Mouse (Mus musculus) forebrain, embryonic 10.5 days (tissue): ENCODE data around the gene Hyal1. TPM values are rescaled to one million over a fixed set of nuclear protein-coding genes. Genes with fewer than 3 reads are reported as not detected.
"Not testable (repeated sequence)": the region's sequence is repeated elsewhere in the genome, so short reads cannot be mapped to it uniquely, and the experiment has no call there.

Source experiments
- DNase-seq: peaks from one replicate; pipeline ENCODE4 v3.0.0-alpha.2; 2017; ENCODE audit warnings: low spot score; ENCODE audit errors: extremely low spot score
- H3K27ac ChIP-seq: fragments of 300-500 bp; sonication (generic); 2 replicates; pipeline ENCODE4 v1.5.1; 2016; ENCODE audit warnings: mild to moderate bottlenecking
- H3K27me3 ChIP-seq: fragments of 300-500 bp; sonication (generic); 2 replicates; pipeline ENCODE4 v1.6.1; 2016; ENCODE audit warnings: mild to moderate bottlenecking; ENCODE audit not compliant: poor library complexity, severe bottlenecking
- H3K36me3 ChIP-seq: fragments of 300-500 bp; sonication (generic); replicated peaks from 2 replicates; pipeline ENCODE4 v1.6.1; 2016; ENCODE audit warnings: mild to moderate bottlenecking, moderate library complexity
- H3K4me1 ChIP-seq: fragments of 300-500 bp; sonication (generic); 2 replicates; pipeline ENCODE4 v1.6.1; 2016
- H3K4me3 ChIP-seq: fragments of 300-500 bp; sonication (generic); 2 replicates; pipeline ENCODE4 v1.5.1; 2016; ENCODE audit warnings: mild to moderate bottlenecking, moderate library complexity
- H3K9me3 ChIP-seq: fragments of 300-500 bp; sonication (generic); 2 replicates; pipeline ENCODE4 v1.6.1; 2016; ENCODE audit warnings: mild to moderate bottlenecking, moderate library complexity
- WGBS: fragments of 180-500 bp; shearing (Covaris S2); methylation state at CpG from one replicate; pipeline ENCODE4 v1.1.7; 2016; 5-methylcytosine and 5-hydroxymethylcytosine counted together
- polyA plus RNA-seq: library from polyadenylated mRNA; unstranded; fragments of >200 nt; fragmentation: Nextera tagmentation; extraction: Ambion mirVana; gene quantifications from 2 replicates; pipeline ENCODE4 v1.2.1, GENCODE M21; 2016

The Hyal1 gene
- polyA plus RNA-seq, 1 experiment from 2014 or later = 6.8 TPM

DNA sequence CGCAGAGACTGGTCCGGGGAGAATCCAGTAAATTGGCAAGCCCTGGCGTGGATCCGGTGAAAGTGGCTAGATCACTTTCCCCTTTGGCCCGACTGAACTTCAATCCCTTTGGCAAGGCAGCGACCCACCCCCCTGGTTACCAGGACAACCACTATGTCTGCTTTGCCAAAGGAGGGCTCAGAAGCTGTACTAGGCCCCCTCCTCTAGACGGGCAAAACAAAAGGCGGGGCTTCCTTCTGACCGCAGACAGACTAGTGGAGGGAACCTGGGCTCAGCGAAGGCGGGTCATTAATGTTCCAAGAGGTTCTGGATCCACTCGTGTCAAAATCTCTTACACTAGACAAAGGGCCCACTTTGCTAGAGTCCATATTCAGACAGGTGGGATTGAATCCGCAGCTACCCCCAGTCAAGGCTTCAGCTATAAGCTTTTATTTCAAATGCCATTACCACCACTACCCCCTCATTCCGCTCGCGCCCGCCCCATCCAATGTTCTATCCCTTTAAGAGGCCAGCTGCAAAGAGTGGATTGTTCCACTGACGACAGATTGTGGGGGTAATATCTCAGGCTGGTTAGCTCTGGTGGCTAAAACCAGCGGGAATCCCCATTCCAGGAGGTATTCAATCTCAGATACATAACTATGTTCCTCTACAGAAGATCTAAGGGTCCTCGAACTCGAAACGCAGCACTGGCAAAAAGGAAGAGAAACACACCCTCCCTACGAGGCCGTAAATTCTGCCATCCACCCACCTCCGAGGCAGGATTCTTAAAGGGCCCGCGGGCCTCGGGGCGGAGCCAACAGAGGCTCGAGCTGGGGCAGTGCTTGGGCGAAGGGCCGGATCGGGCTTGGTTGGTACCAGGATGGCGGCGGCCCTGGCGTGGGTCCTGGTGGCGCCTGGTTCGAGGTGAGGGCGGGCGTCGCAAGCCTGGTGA, 8.1 kb upstream of the Hyal1 start:
- Histone ChIP-seq H3K27ac (peak overlapping the region; percentile 94), H3K27me3 (no peaks in the 10 kb centered on the region), H3K36me3 (peaks cover 63% of the 10 kb centered on the region), H3K4me3 (peak overlapping the region; percentile 93), H3K4me1 (peaks cover 78% of the 10 kb centered on the region), H3K9me3 (peaks cover 2% of the 10 kb centered on the region; the same call in 1 of the 2 replicates)
- peak; percentile 90 for DNase-seq
- WGBS = under 1% methylated on average over 41 of the region's 41 CpGs

DNA sequence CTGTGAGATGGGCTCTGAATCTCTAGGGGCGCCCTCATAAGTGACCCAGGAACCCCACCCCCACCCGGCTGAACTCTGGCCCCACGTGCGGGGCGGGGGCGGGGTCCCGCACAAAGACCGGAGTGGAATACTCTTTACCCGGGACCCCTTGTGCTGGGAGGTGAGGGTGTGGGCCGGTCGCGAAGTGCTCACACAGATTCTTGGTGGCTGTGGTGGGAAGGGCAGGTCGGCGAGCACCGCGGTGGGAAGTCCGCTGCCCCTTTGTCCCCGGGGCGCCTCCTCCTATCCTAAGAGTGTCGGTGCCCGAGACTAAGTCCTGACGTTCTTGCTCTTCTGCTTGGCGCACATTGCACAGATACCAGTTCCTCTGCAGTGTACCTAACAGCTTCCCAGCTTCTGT, 7.5 kb upstream of the Hyal1 start:
- H3K4me1 ChIP-seq = peaks cover 71% of the 10 kb centered on the region
- H3K4me3 ChIP-seq = peak overlapping the region; percentile 93
- peaks cover 3% of the 10 kb centered on the region; the same call in 1 of the 2 replicates for H3K9me3 ChIP-seq
- H3K27ac ChIP-seq = peak overlapping the region; percentile 94
- no peak for DNase-seq
- H3K27me3 ChIP-seq = no peaks in the 10 kb centered on the region
- WGBS = under 1% methylated on average over 23 of the region's 23 CpGs
- peaks cover 68% of the 10 kb centered on the region for H3K36me3 ChIP-seq

DNA sequence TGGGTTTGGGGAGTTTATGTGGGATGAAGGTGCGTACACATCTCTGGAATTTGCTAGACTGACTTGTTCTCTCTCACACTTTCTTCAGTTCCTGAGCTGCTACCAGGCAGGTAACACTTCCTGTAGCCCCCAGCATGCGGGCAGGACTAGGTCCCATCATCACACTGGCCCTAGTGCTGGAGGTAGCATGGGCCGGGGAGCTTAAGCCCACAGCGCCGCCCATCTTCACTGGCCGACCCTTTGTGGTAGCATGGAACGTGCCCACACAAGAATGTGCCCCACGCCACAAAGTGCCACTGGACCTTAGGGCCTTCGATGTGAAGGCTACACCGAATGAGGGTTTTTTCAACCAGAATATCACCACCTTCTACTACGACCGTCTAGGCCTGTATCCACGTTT, 6.7 kb upstream of the Hyal1 start:
- H3K36me3 ChIP-seq = peaks cover 68% of the 10 kb centered on the region

DNA sequence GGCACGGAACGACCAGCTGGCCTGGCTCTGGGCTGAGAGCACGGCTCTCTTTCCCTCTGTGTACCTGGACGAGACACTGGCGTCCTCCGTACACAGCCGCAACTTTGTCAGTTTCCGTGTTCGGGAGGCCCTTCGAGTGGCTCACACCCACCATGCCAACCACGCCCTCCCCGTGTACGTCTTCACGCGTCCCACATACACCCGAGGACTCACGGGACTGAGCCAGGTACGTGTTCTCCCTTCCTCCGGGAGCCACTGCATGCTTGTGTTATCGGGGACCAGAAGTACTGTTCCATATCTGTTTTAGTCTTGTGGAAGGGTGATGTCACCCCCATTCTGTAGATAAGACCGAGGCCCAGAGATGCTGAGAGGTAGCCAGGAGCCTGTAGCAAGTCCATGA, 5.9 kb upstream of the Hyal1 start:
- Histone ChIP-seq H3K36me3 (peaks cover 64% of the 10 kb centered on the region), H3K4me1 (peaks cover 61% of the 10 kb centered on the region), H3K27ac (peak overlapping the region; percentile 94), H3K4me3 (peak overlapping the region; percentile 93), H3K27me3 (no peaks in the 10 kb centered on the region), H3K9me3 (peaks cover 3% of the 10 kb centered on the region; the same call in 1 of the 2 replicates)
- WGBS = 94% methylated on average over 21 of the region's 21 CpGs
- no peak for DNase-seq

More for the DNA sequence above, 6.7 kb upstream of the Hyal1 start:
- H3K27ac ChIP-seq = peak overlapping the region; percentile 94
- DNase-seq = no peak
- H3K4me1 ChIP-seq = peaks cover 64% of the 10 kb centered on the region
- WGBS = 63% methylated on average over 13 of the region's 13 CpGs
- peak overlapping the region; percentile 93 for H3K4me3 ChIP-seq
- peaks cover 3% of the 10 kb centered on the region; the same call in 1 of the 2 replicates for H3K9me3 ChIP-seq
- H3K27me3 ChIP-seq = no peaks in the 10 kb centered on the region

DNA sequence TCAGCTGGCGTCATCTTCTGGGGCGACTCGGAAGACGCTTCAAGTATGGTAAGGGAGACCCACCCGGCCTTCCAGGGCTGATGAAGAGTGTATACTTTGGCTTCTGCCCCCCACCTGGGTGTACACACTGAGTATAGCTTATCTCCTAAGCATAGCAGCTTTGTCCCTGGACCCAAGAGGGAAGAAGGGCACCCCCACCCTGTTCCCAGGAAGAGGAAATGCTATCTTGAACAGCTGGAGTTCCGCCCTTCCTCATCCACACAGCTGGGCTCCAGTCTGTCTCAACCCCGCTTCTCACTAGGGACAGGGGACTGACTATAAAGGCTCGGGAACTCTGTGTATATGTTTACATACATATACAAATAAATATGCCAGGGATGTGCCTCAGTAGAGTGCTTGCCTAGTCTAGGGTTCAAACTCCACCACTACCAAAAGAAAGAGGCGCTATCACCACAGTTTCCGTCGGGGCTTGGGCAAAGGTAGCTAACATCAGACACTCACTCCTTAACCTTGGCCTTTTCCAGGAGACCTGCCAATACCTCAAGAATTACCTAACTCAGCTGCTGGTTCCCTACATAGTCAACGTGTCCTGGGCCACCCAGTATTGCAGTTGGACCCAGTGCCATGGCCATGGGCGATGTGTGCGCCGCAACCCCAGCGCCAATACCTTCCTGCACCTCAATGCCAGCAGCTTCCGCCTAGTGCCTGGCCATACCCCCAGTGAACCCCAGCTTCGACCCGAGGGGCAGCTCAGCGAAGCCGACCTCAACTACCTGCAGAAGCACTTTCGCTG, 5.0 kb upstream of the Hyal1 start:
- H3K36me3 ChIP-seq = peaks cover 57% of the 10 kb centered on the region
- H3K4me3 ChIP-seq = peak overlapping the region; percentile 93
- peaks cover 3% of the 10 kb centered on the region; the same call in 1 of the 2 replicates for H3K9me3 ChIP-seq

DNA sequence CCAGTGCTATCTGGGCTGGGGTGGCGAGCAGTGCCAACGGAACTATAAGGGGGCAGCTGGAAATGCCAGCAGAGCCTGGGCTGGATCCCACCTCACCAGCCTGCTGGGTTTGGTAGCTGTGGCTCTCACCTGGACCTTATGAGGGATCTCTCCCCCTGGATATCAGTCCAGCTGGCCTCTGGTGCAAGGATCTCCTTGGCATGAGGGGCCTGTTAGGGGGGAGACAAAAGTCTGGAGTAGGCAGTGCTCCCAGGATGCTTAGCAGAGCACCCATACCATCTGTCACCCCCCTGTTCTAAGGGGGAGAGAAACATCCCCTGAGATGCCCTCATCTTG, 4.4 kb upstream of the Hyal1 start:
- H3K9me3 ChIP-seq = peaks cover 3% of the 10 kb centered on the region; the same call in 1 of the 2 replicates
- DNase-seq = no peak
- no peaks in the 10 kb centered on the region for H3K27me3 ChIP-seq
- peaks cover 56% of the 10 kb centered on the region for H3K36me3 ChIP-seq
- H3K4me3 ChIP-seq = no peak overlapping the region
- WGBS = 97% methylated on average over 2 of the region's 2 CpGs
- no peak overlapping the region for H3K27ac ChIP-seq
- peaks cover 61% of the 10 kb centered on the region for H3K4me1 ChIP-seq

More for the DNA sequence above, 5.0 kb upstream of the Hyal1 start:
- Histone ChIP-seq H3K27me3 (no peaks in the 10 kb centered on the region), H3K27ac (no peak overlapping the region), H3K4me1 (peaks cover 61% of the 10 kb centered on the region)
- WGBS = 93% methylated on average over 22 of the region's 22 CpGs
- DNase-seq = no peak

DNA sequence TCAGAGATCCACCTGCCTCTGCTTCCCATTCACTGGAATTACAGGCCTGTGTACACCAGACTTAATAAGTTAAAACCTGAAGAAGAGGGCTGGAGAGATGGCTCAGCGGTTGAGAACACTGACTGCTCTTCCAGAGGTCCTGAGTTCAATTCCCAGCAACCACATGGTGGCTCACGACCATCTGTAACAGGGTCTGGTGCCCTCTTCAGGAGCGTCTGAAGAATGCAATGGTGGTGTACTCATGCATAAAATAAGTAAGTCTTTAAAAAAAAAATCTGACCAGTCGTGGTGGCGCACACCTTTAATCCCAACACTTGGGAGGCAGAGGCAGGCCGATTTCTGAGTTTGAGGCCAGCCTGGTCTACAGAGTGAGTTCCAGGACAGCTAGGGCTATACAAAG, 3.0 kb upstream of the Hyal1 start:
- DNase-seq, H3K9me3 ChIP-seq, H3K27me3 ChIP-seq, H3K4me3 ChIP-seq, H3K27ac ChIP-seq: not testable (repeated sequence)
- H3K36me3 ChIP-seq = peaks cover 56% of the 10 kb centered on the region
- peaks cover 62% of the 10 kb centered on the region for H3K4me1 ChIP-seq
- 80% methylated on average over 6 of the region's 6 CpGs for WGBS

DNA sequence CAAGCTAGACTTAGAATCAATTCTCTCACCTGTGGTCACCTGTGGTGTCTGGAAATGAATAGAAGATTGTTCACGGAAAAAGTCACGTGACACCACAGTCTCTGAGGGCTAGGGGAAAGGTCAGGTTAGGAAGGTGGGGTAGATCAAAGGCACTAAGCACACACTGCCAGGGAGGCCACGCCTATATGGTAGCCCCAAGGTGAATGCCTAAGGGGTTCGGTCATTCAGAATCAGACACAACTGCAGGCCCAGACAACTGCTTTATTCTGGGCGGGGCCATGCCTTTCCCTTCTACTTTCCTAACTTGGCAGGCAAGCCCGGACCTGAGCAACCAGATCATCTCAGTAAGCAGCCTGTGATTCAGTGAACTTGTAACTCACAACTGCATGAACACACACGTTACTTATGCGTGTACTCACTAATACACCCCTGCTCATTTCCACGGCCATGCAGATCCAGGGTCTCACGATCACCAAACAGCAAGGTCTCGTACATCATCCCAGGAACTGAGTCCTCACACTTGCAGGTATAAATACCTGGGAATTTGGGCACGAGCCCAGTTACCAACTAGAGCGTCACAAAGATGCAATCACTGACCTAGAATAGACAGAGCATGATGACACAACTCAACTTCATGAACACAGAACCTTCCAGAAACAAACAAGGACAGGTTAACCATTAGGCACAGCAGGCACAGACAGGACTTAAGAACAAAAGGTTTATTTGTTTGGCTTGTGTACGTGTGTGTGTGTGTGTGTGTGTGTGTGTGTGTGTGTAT, 959 bp upstream of the Hyal1 start:
- no peak overlapping the region for H3K4me3 ChIP-seq
- H3K4me1 ChIP-seq = peaks cover 69% of the 10 kb centered on the region
- WGBS = 86% methylated on average over 14 of the region's 14 CpGs

DNA sequence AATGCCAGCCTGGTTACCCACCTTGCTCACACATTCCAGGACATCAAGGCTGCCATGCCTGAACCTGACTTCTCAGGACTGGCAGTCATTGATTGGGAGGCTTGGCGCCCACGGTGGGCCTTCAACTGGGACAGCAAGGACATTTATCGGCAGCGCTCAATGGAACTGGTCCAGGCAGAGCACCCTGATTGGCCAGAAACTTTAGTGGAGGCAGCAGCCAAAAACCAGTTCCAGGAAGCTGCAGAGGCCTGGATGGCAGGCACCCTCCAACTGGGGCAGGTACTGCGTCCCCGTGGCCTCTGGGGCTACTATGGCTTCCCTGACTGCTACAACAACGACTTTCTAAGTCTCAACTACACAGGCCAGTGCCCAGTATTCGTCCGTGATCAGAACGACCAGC, 1.1 kb downstream of the Hyal1 start:
- DNase-seq = no peak
- peaks cover 69% of the 10 kb centered on the region for H3K4me1 ChIP-seq

More for the DNA sequence above, 959 bp upstream of the Hyal1 start:
- no peak for DNase-seq
- Histone ChIP-seq H3K27ac (peak overlapping the region; percentile 86), H3K36me3 (peaks cover 53% of the 10 kb centered on the region), H3K9me3 (peaks cover 3% of the 10 kb centered on the region; the same call in 1 of the 2 replicates), H3K27me3 (no peaks in the 10 kb centered on the region)

DNA sequence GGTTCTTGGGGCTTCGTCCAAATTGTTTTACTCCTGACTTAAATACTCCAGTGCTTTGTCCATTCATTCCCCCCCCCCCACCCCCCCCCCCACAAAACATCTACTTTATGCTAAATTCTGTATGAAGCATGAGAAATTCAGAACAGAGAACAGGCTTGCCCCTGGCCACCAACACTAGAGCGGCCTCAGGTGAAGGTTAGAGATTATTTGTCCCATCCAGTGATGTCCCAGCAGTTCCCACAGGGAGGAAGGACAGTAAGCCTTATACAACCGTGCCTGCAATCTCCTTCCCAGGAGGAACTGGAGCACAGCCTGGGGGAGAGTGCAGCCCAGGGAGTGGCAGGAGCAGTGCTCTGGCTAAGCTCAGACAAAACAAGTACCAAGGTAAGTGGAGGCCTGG, 1.9 kb downstream of the Hyal1 start, which contains the start of gene Naa80:
Naa80 (plus strand) TSS at position 301 of the 400 bp plus-strand sequence.
- Histone ChIP-seq H3K27me3 (no peaks in the 10 kb centered on the region), H3K27ac (peak within 1 kb of the TSS; percentile 92), H3K36me3 (peaks cover 36% of the 10 kb centered on the region), H3K4me1 (peaks cover 69% of the 10 kb centered on the region), H3K9me3 (peaks cover 2% of the 10 kb centered on the region; the same call in 1 of the 2 replicates), H3K4me3 (peak within 1 kb of the TSS; percentile 4; the same call in 1 of the 2 replicates)
- WGBS = 88% methylated on average over 3 of the region's 3 CpGs
- DNase-seq = no peak

More for the DNA sequence above, 1.1 kb downstream of the Hyal1 start:
- Histone ChIP-seq H3K27me3 (no peaks in the 10 kb centered on the region), H3K4me3 (no peak overlapping the region), H3K27ac (no peak overlapping the region), H3K9me3 (peaks cover 3% of the 10 kb centered on the region; the same call in 1 of the 2 replicates), H3K36me3 (peaks cover 36% of the 10 kb centered on the region)
- WGBS = 94% methylated on average over 10 of the region's 10 CpGs

DNA sequence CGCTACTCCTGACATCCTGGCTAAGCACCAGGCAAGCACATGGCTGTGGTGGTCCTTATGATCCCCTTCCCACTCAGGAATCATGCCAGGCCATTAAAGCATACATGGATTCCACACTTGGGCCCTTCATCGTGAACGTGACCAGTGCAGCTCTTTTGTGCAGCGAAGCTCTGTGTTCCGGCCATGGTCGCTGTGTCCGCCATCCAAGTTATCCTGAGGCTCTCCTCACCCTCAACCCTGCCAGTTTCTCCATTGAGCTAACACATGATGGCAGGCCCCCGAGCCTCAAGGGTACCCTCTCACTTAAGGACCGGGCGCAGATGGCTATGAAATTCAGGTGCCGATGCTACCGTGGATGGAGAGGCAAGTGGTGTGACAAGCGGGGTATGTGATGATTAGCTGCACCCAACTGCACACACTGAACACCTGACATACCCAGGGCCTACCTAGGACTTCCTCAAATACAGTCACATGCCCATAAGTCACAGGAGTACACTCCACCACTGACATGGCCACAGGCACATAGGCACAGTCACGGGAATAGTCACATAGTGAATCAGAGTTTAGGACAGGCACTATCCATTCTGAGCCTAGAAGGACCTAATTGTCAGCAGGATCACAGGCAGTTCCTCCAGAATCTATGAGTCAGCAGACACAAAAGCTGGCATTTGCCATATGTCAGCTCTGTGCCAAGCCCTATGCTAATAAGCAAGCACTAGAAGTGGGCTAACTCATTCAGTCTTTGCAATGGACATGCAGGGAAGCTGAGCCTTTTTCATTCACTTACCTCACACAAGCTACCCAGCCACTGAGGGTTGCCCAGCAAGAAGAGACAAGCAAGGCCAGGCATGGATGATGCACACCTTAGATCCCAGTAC, 2.5 kb downstream of the Hyal1 start:
- peaks cover 32% of the 10 kb centered on the region for H3K36me3 ChIP-seq
- H3K4me1 ChIP-seq = peaks cover 69% of the 10 kb centered on the region
- H3K4me3 ChIP-seq = peak overlapping the region; percentile 4; the same call in 1 of the 2 replicates
- no peaks in the 10 kb centered on the region for H3K27me3 ChIP-seq
- no peak for DNase-seq
- H3K9me3 ChIP-seq = no peaks in the 10 kb centered on the region
- 96% methylated on average over 14 of the region's 14 CpGs for WGBS
- H3K27ac ChIP-seq = peak overlapping the region; percentile 92
